Mouse (Mus musculus): ENCODE measurements around the gene Nav3. TPM values are rescaled to one million over a fixed set of nuclear protein-coding genes. Genes with fewer than 3 reads are reported as not detected.

Gene Nav3
- polyA plus RNA-seq, 1 experiment: not detected

DNA sequence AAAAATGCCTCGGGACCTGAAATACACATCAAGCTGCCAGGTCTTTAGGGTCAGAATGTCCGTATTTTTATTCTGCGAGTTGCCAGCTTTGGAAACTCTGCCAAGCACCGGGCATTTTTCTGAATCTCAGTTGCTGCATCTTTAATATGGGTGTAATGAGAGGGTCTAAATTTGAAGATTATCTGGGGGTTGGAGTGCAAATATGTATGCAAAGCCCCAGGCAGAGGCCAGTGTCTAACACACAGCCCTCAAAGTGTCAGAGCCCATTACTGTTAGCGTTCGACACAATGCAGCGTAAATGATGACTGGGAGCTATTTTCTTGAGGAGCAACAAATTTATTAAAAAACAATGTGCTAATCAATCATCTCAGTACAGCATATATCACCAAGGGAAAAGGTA is 142.0 kb downstream of the Nav3 start:
- no peaks in the 10 kb centered on the region for H3K4me1 ChIP-seq (ENCODE audit: control insufficient read depth, insufficient read depth, low read length)
- no peak overlapping the region for H3K4me3 ChIP-seq (ENCODE audit: insufficient read depth, low read length)
- TF ChIP-seq CTCF (IDR thresholded peaks at IDR 0.05; ENCODE audit: low read depth, low read length) (no peak), POLR2A (IDR thresholded peaks at IDR 0.05; ENCODE audit: borderline replicate concordance, low read depth, low read length) (no peak)
- no peak overlapping the region for H3K27ac ChIP-seq (ENCODE audit: insufficient read depth, low read depth, low read length)

DNA sequence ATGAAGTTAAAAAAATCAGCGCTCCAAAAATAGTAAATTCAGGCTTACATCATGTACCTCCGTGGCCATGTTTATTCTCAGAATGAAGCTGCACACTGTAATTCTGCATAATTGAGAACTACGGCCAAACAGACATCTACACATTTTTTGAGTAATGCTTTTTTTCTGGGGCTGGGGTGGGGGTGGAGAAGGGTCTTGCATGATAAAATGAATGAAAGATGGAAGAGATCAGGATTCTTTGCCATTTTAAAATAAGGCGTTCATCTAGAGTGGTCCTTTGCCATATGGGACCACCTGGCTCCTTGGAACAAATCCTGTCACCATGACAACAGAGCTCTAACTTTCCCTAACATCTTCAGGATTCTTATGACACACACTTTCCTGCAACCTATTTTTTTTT is 146.5 kb downstream of the Nav3 start:
- TF ChIP-seq POLR2A (IDR thresholded peaks at IDR 0.05; ENCODE audit: borderline replicate concordance, low read depth, low read length): no peak
- TF ChIP-seq CTCF (IDR thresholded peaks at IDR 0.05; ENCODE audit: low read depth, low read length): no peak
- Histone ChIP-seq H3K4me1 (ENCODE audit: control insufficient read depth, insufficient read depth, low read length) (no peaks in the 10 kb centered on the region), H3K27ac (ENCODE audit: insufficient read depth, low read depth, low read length) (no peak overlapping the region)

GRCm38 (mm10) chr10:110305609-110306008 is 150.4 kb downstream of the Nav3 start:
- TF ChIP-seq POLR2A (IDR thresholded peaks at IDR 0.05; ENCODE audit: borderline replicate concordance, low read depth, low read length) (no peak), CTCF (IDR thresholded peaks at IDR 0.05; ENCODE audit: low read depth, low read length) (no peak)
- H3K4me1 ChIP-seq (ENCODE audit: control insufficient read depth, insufficient read depth, low read length): no peaks in the 10 kb centered on the region
- H3K27ac ChIP-seq (ENCODE audit: insufficient read depth, low read depth, low read length): no peak overlapping the region
- H3K4me3 ChIP-seq (ENCODE audit: insufficient read depth, low read length): no peak overlapping the region

More for the DNA sequence above, 146.5 kb downstream of the Nav3 start:
- H3K4me3 ChIP-seq (ENCODE audit: insufficient read depth, low read length): no peak overlapping the region

DNA sequence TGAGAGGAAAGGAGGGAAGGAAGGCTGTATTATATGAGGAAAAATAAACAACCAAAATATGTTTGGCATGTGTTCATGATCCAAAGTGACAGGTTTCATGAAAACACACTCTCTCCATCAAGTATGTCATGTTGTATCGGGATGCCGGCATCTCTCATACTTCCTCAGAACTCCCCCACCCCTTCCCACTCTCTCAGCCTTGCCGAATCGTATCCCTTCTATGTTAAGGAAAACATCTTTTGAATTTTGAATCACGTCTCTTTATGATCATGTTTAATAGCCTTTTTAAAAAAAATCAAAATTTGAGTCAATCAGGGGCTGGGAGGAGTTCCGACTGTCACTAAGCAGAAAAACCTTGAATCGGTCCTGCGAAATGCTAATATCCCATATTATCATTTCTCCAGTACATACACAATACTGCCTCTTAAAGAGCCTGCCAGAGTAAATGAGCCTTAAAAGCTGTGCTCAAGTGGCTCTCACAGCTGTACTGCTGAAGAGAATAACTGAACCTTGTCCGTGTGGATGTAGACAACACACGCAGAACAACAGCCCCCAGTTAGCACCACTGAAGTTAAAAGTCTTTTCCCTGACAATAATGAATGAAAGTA is 165.9 kb downstream of the Nav3 start:
- TF ChIP-seq POLR2A (IDR thresholded peaks at IDR 0.05; ENCODE audit: borderline replicate concordance, low read depth, low read length) (no peak), CTCF (IDR thresholded peaks at IDR 0.05; ENCODE audit: low read depth, low read length) (no peak)
- Histone ChIP-seq H3K4me3 (ENCODE audit: insufficient read depth, low read length) (no peak overlapping the region), H3K27ac (ENCODE audit: insufficient read depth, low read depth, low read length) (no peak overlapping the region), H3K4me1 (ENCODE audit: control insufficient read depth, insufficient read depth, low read length) (no peaks in the 10 kb centered on the region)

DNA sequence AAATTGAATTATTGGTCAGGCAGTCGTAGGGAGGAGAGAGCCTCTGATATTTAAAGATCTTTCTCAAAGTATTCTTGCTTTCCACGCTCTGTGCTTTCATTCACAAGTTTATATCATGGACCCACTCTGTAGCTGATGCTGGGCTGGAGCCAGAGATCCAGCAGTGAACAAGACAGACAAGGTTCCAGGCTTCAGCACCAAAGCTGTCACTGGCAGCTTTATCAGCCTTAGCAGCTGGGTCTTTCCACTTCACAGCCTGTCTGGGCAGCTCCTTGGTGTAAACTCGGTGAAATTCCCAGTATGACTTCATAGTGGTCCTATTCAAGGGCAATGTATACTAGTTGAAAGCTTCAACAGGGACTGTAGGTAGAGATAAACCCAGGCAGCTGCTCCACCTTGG is 172.1 kb downstream of the Nav3 start:
- Histone ChIP-seq H3K4me1 (ENCODE audit: control insufficient read depth, insufficient read depth, low read length) (no peaks in the 10 kb centered on the region), H3K27ac (ENCODE audit: insufficient read depth, low read depth, low read length) (no peak overlapping the region), H3K4me3 (ENCODE audit: insufficient read depth, low read length) (no peak overlapping the region)
- TF ChIP-seq POLR2A (IDR thresholded peaks at IDR 0.05; ENCODE audit: borderline replicate concordance, low read depth, low read length) (no peak), CTCF (IDR thresholded peaks at IDR 0.05; ENCODE audit: low read depth, low read length) (no peak)

- H3K4me3 ChIP-seq (ENCODE audit: insufficient read depth, low read length): no peak overlapping the region
- TF ChIP-seq POLR2A (IDR thresholded peaks at IDR 0.05; ENCODE audit: borderline replicate concordance, low read depth, low read length): no peak
- no peak for TF ChIP-seq CTCF (IDR thresholded peaks at IDR 0.05; ENCODE audit: low read depth, low read length)
- no peak overlapping the region for H3K27ac ChIP-seq (ENCODE audit: insufficient read depth, low read depth, low read length)
- H3K4me1 ChIP-seq (ENCODE audit: control insufficient read depth, insufficient read depth, low read length): no peaks in the 10 kb centered on the region
Measured at GRCm38 (mm10) chr10:110272818-110273217, 183.2 kb downstream of the Nav3 start.

GRCm38 (mm10) chr10:110270561-110270960 is 185.4 kb downstream of the Nav3 start:
- Histone ChIP-seq H3K4me3 (ENCODE audit: insufficient read depth, low read length) (no peak overlapping the region), H3K27ac (ENCODE audit: insufficient read depth, low read depth, low read length) (no peak overlapping the region), H3K4me1 (ENCODE audit: control insufficient read depth, insufficient read depth, low read length) (no peaks in the 10 kb centered on the region)
- no peak for TF ChIP-seq POLR2A (IDR thresholded peaks at IDR 0.05; ENCODE audit: borderline replicate concordance, low read depth, low read length)
- TF ChIP-seq CTCF (IDR thresholded peaks at IDR 0.05; ENCODE audit: low read depth, low read length): no peak

GRCm38 (mm10) chr10:110242128-110242561 is 213.9 kb downstream of the Nav3 start:
- TF ChIP-seq POLR2A (IDR thresholded peaks at IDR 0.05; ENCODE audit: borderline replicate concordance, low read depth, low read length) (no peak), CTCF (IDR thresholded peaks at IDR 0.05; ENCODE audit: low read depth, low read length) (no peak)
- Histone ChIP-seq H3K4me3 (ENCODE audit: insufficient read depth, low read length) (no peak overlapping the region), H3K27ac (ENCODE audit: insufficient read depth, low read depth, low read length) (no peak overlapping the region), H3K4me1 (ENCODE audit: control insufficient read depth, insufficient read depth, low read length) (no peaks in the 10 kb centered on the region)

DNA sequence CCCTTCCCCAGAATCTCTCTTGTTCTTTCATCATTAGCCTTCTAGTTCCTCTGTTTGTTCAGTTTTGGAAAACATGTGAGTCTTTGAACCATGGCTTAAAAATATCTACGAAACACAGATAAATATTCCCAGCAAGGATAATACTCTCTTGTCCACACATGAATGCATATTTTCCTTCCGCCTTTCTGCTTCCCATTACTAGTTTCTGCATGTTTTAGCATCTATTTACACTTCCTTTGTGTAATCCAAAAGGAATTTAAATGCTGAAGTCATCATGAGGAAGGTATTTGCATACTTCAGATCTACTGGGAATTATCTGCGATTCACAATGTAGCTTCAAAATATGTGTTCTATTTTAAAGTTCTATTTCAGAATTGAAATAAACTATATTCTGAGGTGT is 215.3 kb downstream of the Nav3 start:
- Histone ChIP-seq H3K27ac (ENCODE audit: insufficient read depth, low read depth, low read length) (no peak overlapping the region), H3K4me3 (ENCODE audit: insufficient read depth, low read length) (no peak overlapping the region), H3K4me1 (ENCODE audit: control insufficient read depth, insufficient read depth, low read length) (no peaks in the 10 kb centered on the region)
- TF ChIP-seq CTCF (IDR thresholded peaks at IDR 0.05; ENCODE audit: low read depth, low read length) (no peak), POLR2A (IDR thresholded peaks at IDR 0.05; ENCODE audit: borderline replicate concordance, low read depth, low read length) (no peak)

- no peak overlapping the region for H3K4me3 ChIP-seq (ENCODE audit: insufficient read depth, low read length)
- H3K4me1 ChIP-seq (ENCODE audit: control insufficient read depth, insufficient read depth, low read length): no peaks in the 10 kb centered on the region
- no peak for TF ChIP-seq POLR2A (IDR thresholded peaks at IDR 0.05; ENCODE audit: borderline replicate concordance, low read depth, low read length)
- no peak for TF ChIP-seq CTCF (IDR thresholded peaks at IDR 0.05; ENCODE audit: low read depth, low read length)
- no peak overlapping the region for H3K27ac ChIP-seq (ENCODE audit: insufficient read depth, low read depth, low read length)
Measured at GRCm38 (mm10) chr10:110233307-110233930, 222.6 kb downstream of the Nav3 start.
